Mouse (Mus musculus) thymus, adult 2 months (tissue): ENCODE data around the gene Gprin1.

ENCODE experiments used
- CTCF ChIP-seq: fragments of 200-500 bp; IDR thresholded peaks from 2 replicates; pipeline ENCODE4 v1.5.1; 2012; ENCODE audit warnings: mild to moderate bottlenecking, control low read depth, low read length, moderate library complexity, borderline replicate concordance; ENCODE audit not compliant: control insufficient read depth, poor library complexity, insufficient read depth; ENCODE audit errors: extremely low read depth
- POLR2A ChIP-seq: fragments of 200-500 bp; IDR thresholded peaks from 2 replicates; pipeline ENCODE4 v1.6.1; 2012; ENCODE audit warnings: mild to moderate bottlenecking, low read length, control low read depth, moderate library complexity; ENCODE audit not compliant: control insufficient read depth, poor library complexity, insufficient read depth; ENCODE audit errors: extremely low read depth

- TF ChIP-seq POLR2A (no peak), CTCF (no peak)
Observed at GRCm38 (mm10) chr13:54760906-54761305, 11.2 kb upstream of the Gprin1 start.
